Mouse (Mus musculus): ENCODE results near the gene Glo1.

GRCm38 (mm10) chr17:30594846-30595245, 31.8 kb downstream of the Glo1 start:
- TF ChIP-seq MYOD1 (IDR thresholded peaks at IDR 0.05; ENCODE audit: control insufficient read depth, insufficient read length, low read depth) (no peak), CTCF (IDR thresholded peaks at IDR 0.05; ENCODE audit: control insufficient read depth, insufficient read depth, insufficient read length) (no peak), MAX (IDR thresholded peaks at IDR 0.05) (no peak)

Measured in C2C12 (cell line).